Mouse (Mus musculus) CH12.LX (cell line): Measurements from ENCODE around the gene Shank3. TPM values are rescaled to one million over a fixed set of nuclear protein-coding genes. Genes with fewer than 3 reads are reported as not detected.

Source experiments
- DNase-seq: peaks from one replicate; pipeline ENCODE4 v3.0.0-alpha.2; 2013; ENCODE audit errors: extremely low read depth
- H3K27ac ChIP-seq: 2 replicates; pipeline ENCODE4 v1.5.1; 2012; ENCODE audit warnings: low read depth, mild to moderate bottlenecking, control low read depth, moderate library complexity; ENCODE audit not compliant: insufficient read depth
- H3K27me3 ChIP-seq: replicated peaks from 2 replicates; pipeline ENCODE3; 2012; ENCODE audit warnings: inconsistent platforms
- H3K36me3 ChIP-seq, 2 experiments: replicated peaks in 1 of 2; 2 replicates each; pipeline versions ENCODE3 to v1.6.1; 2012; ENCODE audit warnings: inconsistent platforms in 1 of 2, low read length in 1 of 2, mild to moderate bottlenecking in 1 of 2, mixed read lengths in 1 of 2, moderate library complexity in 1 of 2; ENCODE audit not compliant: control insufficient read depth in 1 of 2, insufficient read depth in 1 of 2
- H3K4me1 ChIP-seq, 2 experiments: 2 replicates each; pipeline ENCODE4 v1.6.1; 2012; ENCODE audit warnings: inconsistent platforms in 1 of 2, moderate library complexity in 1 of 2; ENCODE audit not compliant: insufficient read depth in 2 of 2, control insufficient read depth in 1 of 2
- H3K4me2 ChIP-seq: 2 replicates; pipeline ENCODE4 v1.6.1; 2012; ENCODE audit warnings: low read depth, mild to moderate bottlenecking, control low read depth; ENCODE audit not compliant: poor library complexity, insufficient read depth, severe bottlenecking
- H3K4me3 ChIP-seq, 3 experiments: fragments of 150-350 bp in 1 of 3; sonication (generic) in 1 of 3; replicated peaks in 1 of 3; 2 replicates each; pipeline versions ENCODE3 to v1.5.1; 2011 to 2012; ENCODE audit warnings: low read depth in 2 of 3, low read length in 2 of 3, mild to moderate bottlenecking in 2 of 3, moderate library complexity in 2 of 3, control low read depth in 1 of 3, improper control_type of control experiment in 1 of 3, inconsistent platforms in 1 of 3, mixed read lengths in 1 of 3; ENCODE audit not compliant: poor library complexity in 1 of 3
- H3K79me2 ChIP-seq: replicated peaks from 2 replicates; pipeline ENCODE4 v1.6.1; 2012; ENCODE audit warnings: mild to moderate bottlenecking, moderate library complexity; ENCODE audit not compliant: control insufficient read depth, poor library complexity, insufficient read depth, severe bottlenecking; ENCODE audit errors: extremely low read depth
- H3K9ac ChIP-seq: 2 replicates; pipeline ENCODE4 v1.6.1; 2012; ENCODE audit warnings: low read depth, mild to moderate bottlenecking, control low read depth, moderate library complexity; ENCODE audit not compliant: insufficient read depth
- H3K9me3 ChIP-seq: replicated peaks from 2 replicates; pipeline ENCODE3; 2012; ENCODE audit warnings: low read length, inconsistent platforms, mixed read lengths
- E2F4 ChIP-seq: IDR thresholded peaks from 2 replicates; pipeline ENCODE4 v1.6.1; 2011; ENCODE audit warnings: low read depth, low read length, improper control_type of control experiment; ENCODE audit not compliant: insufficient replicate concordance
- EP300 ChIP-seq: IDR thresholded peaks from 2 replicates; pipeline ENCODE4 v1.6.1; 2011; ENCODE audit warnings: low read length, improper control_type of control experiment
- GABPA ChIP-seq: IDR thresholded peaks from 2 replicates; pipeline ENCODE4 v1.6.1; 2012; ENCODE audit warnings: low read depth, low read length, improper control_type of control experiment, inconsistent platforms; ENCODE audit not compliant: insufficient replicate concordance
- JUN ChIP-seq: IDR thresholded peaks from 2 replicates; pipeline ENCODE4 v1.6.1; 2011; ENCODE audit warnings: low read depth, mild to moderate bottlenecking, low read length, improper control_type of control experiment, moderate library complexity; ENCODE audit not compliant: insufficient read depth
- MAFK ChIP-seq: IDR thresholded peaks from 2 replicates; pipeline ENCODE4 v1.6.1; 2011; ENCODE audit warnings: low read length, improper control_type of control experiment; ENCODE audit not compliant: insufficient replicate concordance
- MAZ ChIP-seq: IDR thresholded peaks from 2 replicates; pipeline ENCODE4 v1.6.1; 2012; ENCODE audit warnings: low read depth, mild to moderate bottlenecking, inconsistent platforms, low read length, improper control_type of control experiment, moderate library complexity
- NELFE ChIP-seq: IDR thresholded peaks from 2 replicates; pipeline ENCODE4 v1.6.1; 2011; ENCODE audit warnings: low read depth, low read length, improper control_type of control experiment
- NRF1 ChIP-seq: IDR thresholded peaks from 2 replicates; pipeline ENCODE4 v1.6.1; 2014; ENCODE audit warnings: low read depth, mild to moderate bottlenecking, inconsistent platforms, low read length, improper control_type of control experiment, moderate library complexity
- PAX5 ChIP-seq: IDR thresholded peaks from 2 replicates; pipeline ENCODE4 v1.6.1; 2012; ENCODE audit warnings: low read length, inconsistent platforms, mixed read lengths
- POLR2AphosphoS2 ChIP-seq: IDR thresholded peaks from 2 replicates; pipeline ENCODE4 v1.6.1; 2011; ENCODE audit warnings: low read depth, low read length, improper control_type of control experiment
- RCOR1 ChIP-seq: conservative IDR thresholded peaks from 2 replicates; pipeline ENCODE4 v1.6.1; 2012; ENCODE audit warnings: low read depth, mild to moderate bottlenecking, inconsistent platforms, low read length, improper control_type of control experiment
- SMC3 ChIP-seq: IDR thresholded peaks from 2 replicates; pipeline ENCODE4 v1.6.1; 2011; ENCODE audit warnings: low read depth, low read length, improper control_type of control experiment
- TCF12 ChIP-seq: IDR thresholded peaks from 2 replicates; pipeline ENCODE4 v1.6.1; 2014; ENCODE audit warnings: low read depth, mild to moderate bottlenecking, inconsistent platforms, low read length, improper control_type of control experiment
- UBTF ChIP-seq: IDR thresholded peaks from 2 replicates; pipeline ENCODE4 v1.6.1; 2012; ENCODE audit warnings: low read depth, mild to moderate bottlenecking, inconsistent platforms, low read length, improper control_type of control experiment, moderate library complexity
- USF1 ChIP-seq: IDR thresholded peaks from 2 replicates; pipeline ENCODE4 v1.6.1; 2014; ENCODE audit warnings: low read depth, mild to moderate bottlenecking, inconsistent platforms, low read length, improper control_type of control experiment
- USF2 ChIP-seq: conservative IDR thresholded peaks from 2 replicates; pipeline ENCODE4 v1.6.1; 2011; ENCODE audit warnings: low read depth, low read length, improper control_type of control experiment
- ZC3H11A ChIP-seq: IDR thresholded peaks from 2 replicates; pipeline ENCODE4 v1.6.1; 2012; ENCODE audit warnings: low read depth, mild to moderate bottlenecking, inconsistent platforms, low read length, improper control_type of control experiment
- dilution Hi-C: fragments of 300-500 bp; cut with MboI; formaldehyde crosslinking; loops from 2 replicates; pipeline ENCODE4 v1.14.3; 2020; ENCODE audit warnings: low sequenced_read_pairs; ENCODE audit not compliant: extremely low pct_unique_long_range_greater_than_20kb, extremely low pct_ligation_motif_present
- in situ Hi-C: fragments of 300-500 bp; cut with MboI; formaldehyde crosslinking; loops from 3 replicates; pipeline ENCODE4 v1.14.3; 2019; ENCODE audit warnings: low sequenced_read_pairs, low pct_ligation_motif_present, low pct_unique_long_range_greater_than_20kb, mixed read lengths
- polyA plus RNA-seq: library from polyadenylated mRNA; unstranded; fragments of >175 nt; gene quantifications from 2 replicates; pipeline ENCODE4 v1.2.1, GENCODE M21; 2012; ENCODE audit warnings: low read depth; ENCODE audit not compliant: insufficient read length
- total RNA-seq, 2 experiments: library from RNA; depleted of rRNA; stranded (reverse); fragments of 300-350 nt in 1 of 2; fragments of >200 nt in 1 of 2; gene quantifications; 2 replicates each; pipeline ENCODE4 v1.2.3; 2012 to 2014

Gene Shank3
- total and polyA plus RNA-seq, 3 experiments: not detected

- H3K4me1 ChIP-seq: no peaks in the 10 kb centered on the region; a peak in 1 of 4 replicates
- no peaks in the 10 kb centered on the region for H3K79me2 ChIP-seq
- in situ Hi-C loops: loop anchor here (5.0 kb wide), 1 partner anchor 55 kb away; the partner anchor contains the start of gene Arsa
- H3K4me3 ChIP-seq: no peak overlapping the region
- H3K9me3 ChIP-seq: no peaks in the 10 kb centered on the region
- H3K9ac ChIP-seq: no peak overlapping the region
- TF ChIP-seq PAX5: no peak
- TF ChIP-seq MAZ: no peak
- TF ChIP-seq USF2: no peak
- TF ChIP-seq SMC3: no peak
- TF ChIP-seq E2F4: no peak
- TF ChIP-seq NRF1: no peak
- TF ChIP-seq UBTF: no peak
- no peak for TF ChIP-seq TCF12
- TF ChIP-seq USF1: no peak
- TF ChIP-seq RCOR1: no peak
- no peak for TF ChIP-seq MAFK
- TF ChIP-seq GABPA: no peak
- no peak for TF ChIP-seq NELFE
- TF ChIP-seq EP300: no peak
- TF ChIP-seq, all 38 proteins: peak for 0
- H3K36me3 ChIP-seq: no peaks in the 10 kb centered on the region
- H3K27me3 ChIP-seq: peaks cover 53% of the 10 kb centered on the region
- no peak for DNase-seq
- no peak overlapping the region for H3K27ac ChIP-seq
- H3K4me2 ChIP-seq: no peak overlapping the region
- dilution Hi-C loops: no loop called here
Observed at GRCm38 (mm10) chr15:89532026-89532923, 32.9 kb downstream of the Shank3 start.

GRCm38 (mm10) chr15:89532924-89533842 lies 33.8 kb downstream of the Shank3 start:
- H3K4me3 ChIP-seq: no peak overlapping the region
- H3K79me2 ChIP-seq: no peaks in the 10 kb centered on the region
- TF ChIP-seq SMC3: no peak
- TF ChIP-seq EP300: no peak
- TF ChIP-seq ZC3H11A: no peak
- no peak for TF ChIP-seq NELFE
- no peak for TF ChIP-seq JUN
- no peak for TF ChIP-seq PAX5
- TF ChIP-seq POLR2AphosphoS2: no peak
- no peak overlapping the region for H3K27ac ChIP-seq
- in situ Hi-C loops (loop anchor here (5.0 kb wide), 1 partner anchor 56 kb away; the partner anchor contains the start of gene Arsa), dilution Hi-C loops (no loop called here)
- no peak for DNase-seq
- no peak overlapping the region for H3K4me2 ChIP-seq
- H3K9ac ChIP-seq: no peak overlapping the region
- peaks cover 62% of the 10 kb centered on the region for H3K27me3 ChIP-seq
- H3K4me1 ChIP-seq: no peaks in the 10 kb centered on the region; a peak in 1 of 4 replicates
- no peaks in the 10 kb centered on the region for H3K36me3 ChIP-seq
- H3K9me3 ChIP-seq: no peaks in the 10 kb centered on the region
